Mouse (Mus musculus) neural tube, embryonic 15.5 days (tissue): ENCODE results near the gene Zan. TPM values are rescaled to one million over a fixed set of nuclear protein-coding genes. Genes with fewer than 3 reads are reported as not detected.

ENCODE experiments used
- ATAC-seq: fragments of 200-750 bp; cut with Nextera tagmentation; 2 replicates; pipeline ENCODE4 v1.8.0; 2017; ENCODE audit warnings: mild to moderate bottlenecking, moderate TSS enrichment, moderate library complexity; ENCODE audit not compliant: low FRiP score
- H3K27ac ChIP-seq: fragments of 300-500 bp; sonication (generic); replicated peaks from 2 replicates; pipeline ENCODE4 v1.5.1; 2015; ENCODE audit warnings: mild to moderate bottlenecking, inconsistent platforms
- H3K27me3 ChIP-seq: fragments of 300-500 bp; sonication (generic); replicated peaks from 2 replicates; pipeline ENCODE4 v1.6.1; 2015; ENCODE audit warnings: inconsistent platforms
- H3K36me3 ChIP-seq: fragments of 300-500 bp; sonication (generic); 2 replicates; pipeline ENCODE4 v1.6.1; 2015; ENCODE audit warnings: inconsistent platforms
- H3K4me1 ChIP-seq: fragments of 300-500 bp; sonication (generic); 2 replicates; pipeline ENCODE4 v1.6.1; 2015; ENCODE audit warnings: inconsistent platforms
- H3K4me2 ChIP-seq: fragments of 300-500 bp; sonication (generic); 2 replicates; pipeline ENCODE4 v1.6.1; 2015; ENCODE audit warnings: inconsistent platforms, mild to moderate bottlenecking, moderate library complexity
- H3K4me3 ChIP-seq: fragments of 300-500 bp; sonication (generic); replicated peaks from 2 replicates; pipeline ENCODE4 v1.5.1; 2015; ENCODE audit warnings: mild to moderate bottlenecking, inconsistent platforms
- H3K9ac ChIP-seq: fragments of 300-500 bp; sonication (generic); replicated peaks from 2 replicates; pipeline ENCODE4 v1.6.1; 2015; ENCODE audit warnings: mild to moderate bottlenecking, inconsistent platforms
- H3K9me3 ChIP-seq: fragments of 300-500 bp; sonication (generic); replicated peaks from 2 replicates; pipeline ENCODE4 v1.6.1; 2016; ENCODE audit warnings: inconsistent platforms
- WGBS: fragments of 180-500 bp; shearing (Covaris S2); methylation state at CpG from one replicate; pipeline ENCODE4 v1.1.7; 2015; ENCODE audit warnings: mixed read lengths; 5-methylcytosine and 5-hydroxymethylcytosine counted together
- polyA plus RNA-seq: library from polyadenylated mRNA; unstranded; fragments of >200 nt; fragmentation: Nextera tagmentation; extraction: Ambion mirVana; gene quantifications from 2 replicates; pipeline ENCODE4 v1.2.1, GENCODE M21; 2015

The Zan gene
- polyA plus RNA-seq, 1 experiment from 2014 or later = 0.22 TPM

DNA sequence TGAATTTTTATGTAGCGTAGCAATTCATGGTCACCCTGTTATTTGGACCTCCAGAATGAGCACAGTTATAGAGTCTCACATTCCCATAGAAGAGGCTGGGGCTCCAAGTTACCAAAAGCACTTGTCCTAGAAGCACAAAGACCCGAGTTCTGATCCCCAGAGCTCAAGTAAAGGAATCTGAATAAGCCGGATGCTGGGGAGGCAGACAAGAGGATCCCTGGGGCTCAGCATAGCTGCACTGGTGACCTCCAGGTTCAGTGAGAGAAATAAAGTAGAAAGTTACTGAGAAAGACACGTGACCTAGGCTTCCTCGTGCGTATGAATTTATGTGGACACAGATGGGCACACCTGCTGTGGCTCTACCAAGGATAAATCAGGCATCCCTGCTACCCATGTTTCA lies 141.8 kb downstream of the Zan start:
- Histone ChIP-seq H3K4me2 (no peak overlapping the region), H3K27ac (no peak overlapping the region), H3K4me3 (no peak overlapping the region), H3K4me1 (peaks cover 42% of the 10 kb centered on the region), H3K27me3 (no peaks in the 10 kb centered on the region), H3K36me3 (no peaks in the 10 kb centered on the region; the same call in 1 of the 2 replicates), H3K9me3 (no peaks in the 10 kb centered on the region), H3K9ac (0 out of 2 replicates have a peak overlapping the region, but pooled peaks have one; percentile 7)
- no peak for ATAC-seq
- 82% methylated on average over 6 of the region's 6 CpGs for WGBS

- ATAC-seq = no peak
- H3K9ac ChIP-seq = no peak overlapping the region
- H3K4me3 ChIP-seq = peak overlapping the region; percentile 62
- peak overlapping the region; percentile 76; the same call in 1 of the 2 replicates for H3K27ac ChIP-seq
- H3K36me3 ChIP-seq = no peaks in the 10 kb centered on the region; the same call in 1 of the 2 replicates
- peak overlapping the region; percentile 91 for H3K4me2 ChIP-seq
- no peaks in the 10 kb centered on the region for H3K27me3 ChIP-seq
- 61% methylated on average over 10 of the region's 10 CpGs for WGBS
- no peaks in the 10 kb centered on the region for H3K9me3 ChIP-seq
- peaks cover 34% of the 10 kb centered on the region for H3K4me1 ChIP-seq
These were observed 142.5 kb downstream of the Zan start for GRCm38 (mm10) chr5:137334317-137334716.

GRCm38 (mm10) chr5:137333512-137334174 lies 143.2 kb downstream of the Zan start, which contains the start of gene Slc12a9:
Slc12a9 (minus strand) TSS chr5:137333597.
- Histone ChIP-seq H3K9ac (peak within 1 kb of the TSS; percentile 76), H3K36me3 (no peaks in the 10 kb centered on the region; the same call in 1 of the 2 replicates), H3K4me2 (peak within 1 kb of the TSS; percentile 91), H3K4me1 (peaks cover 28% of the 10 kb centered on the region), H3K27me3 (no peaks in the 10 kb centered on the region), H3K4me3 (peak within 1 kb of the TSS; percentile 62), H3K9me3 (no peaks in the 10 kb centered on the region), H3K27ac (peak within 1 kb of the TSS; percentile 76)
- WGBS = under 1% methylated on average over 44 of the region's 44 CpGs
- ATAC-seq = peak; percentile 93

GRCm38 (mm10) chr5:137332857-137333511 lies 143.9 kb downstream of the Zan start:
- peak overlapping the region; percentile 76 for H3K9ac ChIP-seq
- no peaks in the 10 kb centered on the region for H3K27me3 ChIP-seq
- peaks cover 26% of the 10 kb centered on the region for H3K4me1 ChIP-seq
- peak; percentile 43 for ATAC-seq
- peak overlapping the region; percentile 76 for H3K27ac ChIP-seq
- peaks cover 3% of the 10 kb centered on the region for H3K36me3 ChIP-seq
- peak overlapping the region; percentile 91 for H3K4me2 ChIP-seq
- H3K9me3 ChIP-seq = no peaks in the 10 kb centered on the region
- H3K4me3 ChIP-seq = peak overlapping the region; percentile 62
- WGBS = 14% methylated on average over 15 of the region's 15 CpGs

DNA sequence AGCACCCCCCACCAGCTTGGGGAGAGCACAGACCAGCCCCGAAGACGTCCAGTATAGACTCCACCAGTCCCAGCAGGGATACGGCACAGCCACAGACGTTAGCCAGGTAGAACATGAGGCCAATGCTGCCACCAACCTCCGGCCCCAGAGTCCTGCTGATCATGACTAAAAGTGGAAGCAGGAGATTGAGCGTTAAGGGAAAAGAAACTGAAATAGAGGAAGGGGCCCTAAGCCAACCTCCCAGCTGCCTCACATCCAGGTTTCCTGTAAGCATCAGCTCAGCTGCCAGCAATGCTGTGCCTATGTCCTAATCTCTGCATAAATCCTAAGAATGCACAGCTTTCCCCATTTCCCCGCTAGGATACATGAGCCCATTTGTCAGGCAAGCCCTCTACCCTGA lies 146.0 kb downstream of the Zan start:
- H3K36me3 ChIP-seq = peaks cover 15% of the 10 kb centered on the region
- H3K4me2 ChIP-seq = no peak overlapping the region
- H3K27me3 ChIP-seq = no peaks in the 10 kb centered on the region
- no peak for ATAC-seq
- no peak overlapping the region for H3K9ac ChIP-seq
- H3K9me3 ChIP-seq = no peaks in the 10 kb centered on the region
- H3K27ac ChIP-seq = no peak overlapping the region
- peaks cover 20% of the 10 kb centered on the region for H3K4me1 ChIP-seq
- 89% methylated on average over 7 of the region's 7 CpGs for WGBS
- no peak overlapping the region for H3K4me3 ChIP-seq

Other genes with a start within 250 kb of the Zan start
- 98.6 and 103 TPM in 2 replicates for gene Ache, start 189.5 kb downstream of the Zan start, polyA plus RNA-seq
- gene Ufsp1, start 182.4 kb downstream of the Zan start, polyA plus RNA-seq = 29.0 and 29.5 TPM in 2 replicates
- 90.7 and 94.3 TPM in 2 replicates for gene Srrt, start 169.4 kb downstream of the Zan start, polyA plus RNA-seq
- gene Trip6, start 162.7 kb downstream of the Zan start, polyA plus RNA-seq = 14.0 and 26.0 TPM in 2 replicates
- gene Slc12a9, start 143.5 kb downstream of the Zan start, polyA plus RNA-seq = 26.5 and 26.8 TPM in 2 replicates
- 6.9 and 11.5 TPM in 2 replicates for gene Ephb4, start 127.0 kb downstream of the Zan start, polyA plus RNA-seq
- gene Pop7, start 25.5 kb upstream of the Zan start, polyA plus RNA-seq = 76.5 and 81.6 TPM in 2 replicates
- gene Gigyf1, start 41.5 kb upstream of the Zan start, polyA plus RNA-seq = 15.7 and 16.7 TPM in 2 replicates
- not detected in 2 replicates for gene Epo, start 56.2 kb upstream of the Zan start, polyA plus RNA-seq
- 503 and 540 TPM in 2 replicates for gene Gnb2, start 56.4 kb upstream of the Zan start, polyA plus RNA-seq
- gene Actl6b, start 76.5 kb upstream of the Zan start, polyA plus RNA-seq = 203 and 258 TPM in 2 replicates
- 4.2 and 5.3 TPM in 2 replicates for gene Tfr2, start 92.8 kb upstream of the Zan start, polyA plus RNA-seq
- 64.6 and 66.9 TPM in 2 replicates for gene Mospd3, start 124.0 kb upstream of the Zan start, polyA plus RNA-seq
- gene Pcolce, start 136.7 kb upstream of the Zan start, polyA plus RNA-seq = 48.4 and 54.1 TPM in 2 replicates
- gene Fbxo24, start 151.9 kb upstream of the Zan start, polyA plus RNA-seq = 0.09 and 0.17 TPM in 2 replicates
- gene Lrch4, start 152.1 kb upstream of the Zan start, polyA plus RNA-seq = 16.0 and 27.4 TPM in 2 replicates
- 7.9 and 9.0 TPM in 2 replicates for gene Gm20605, start 152.1 kb upstream of the Zan start, polyA plus RNA-seq
- gene Sap25, start 164.3 kb upstream of the Zan start, polyA plus RNA-seq = 5.4 TPM in 2 replicates
- 0.12 and 0.37 TPM in 2 replicates for gene Irs3, start 168.7 kb upstream of the Zan start, polyA plus RNA-seq
- gene Agfg2, start 207.7 kb upstream of the Zan start, polyA plus RNA-seq = 20.5 and 21.6 TPM in 2 replicates